Mouse (Mus musculus) forebrain, embryonic 10.5 days (tissue): ENCODE measurements around the gene Ryr1. TPM values are rescaled to one million over a fixed set of nuclear protein-coding genes. Genes with fewer than 3 reads are reported as not detected.
"Not testable (repeated sequence)": the region's sequence is repeated elsewhere in the genome, so short reads cannot be mapped to it uniquely, and the experiment has no call there.

Experiments
- DNase-seq: peaks from one replicate; pipeline ENCODE4 v3.0.0-alpha.2; 2017; ENCODE audit warnings: low spot score; ENCODE audit errors: extremely low spot score
- H3K27ac ChIP-seq: fragments of 300-500 bp; sonication (generic); 2 replicates; pipeline ENCODE4 v1.5.1; 2016; ENCODE audit warnings: mild to moderate bottlenecking
- H3K27me3 ChIP-seq: fragments of 300-500 bp; sonication (generic); 2 replicates; pipeline ENCODE4 v1.6.1; 2016; ENCODE audit warnings: mild to moderate bottlenecking; ENCODE audit not compliant: poor library complexity, severe bottlenecking
- H3K36me3 ChIP-seq: fragments of 300-500 bp; sonication (generic); replicated peaks from 2 replicates; pipeline ENCODE4 v1.6.1; 2016; ENCODE audit warnings: mild to moderate bottlenecking, moderate library complexity
- H3K4me1 ChIP-seq: fragments of 300-500 bp; sonication (generic); 2 replicates; pipeline ENCODE4 v1.6.1; 2016
- H3K4me3 ChIP-seq: fragments of 300-500 bp; sonication (generic); 2 replicates; pipeline ENCODE4 v1.5.1; 2016; ENCODE audit warnings: mild to moderate bottlenecking, moderate library complexity
- H3K9me3 ChIP-seq: fragments of 300-500 bp; sonication (generic); 2 replicates; pipeline ENCODE4 v1.6.1; 2016; ENCODE audit warnings: mild to moderate bottlenecking, moderate library complexity
- WGBS: fragments of 180-500 bp; shearing (Covaris S2); methylation state at CpG from one replicate; pipeline ENCODE4 v1.1.7; 2016; 5-methylcytosine and 5-hydroxymethylcytosine counted together
- polyA plus RNA-seq: library from polyadenylated mRNA; unstranded; fragments of >200 nt; fragmentation: Nextera tagmentation; extraction: Ambion mirVana; gene quantifications from 2 replicates; pipeline ENCODE4 v1.2.1, GENCODE M21; 2016

Gene Ryr1
- polyA plus RNA-seq, 1 experiment from 2014 or later: 1.0 TPM

DNA sequence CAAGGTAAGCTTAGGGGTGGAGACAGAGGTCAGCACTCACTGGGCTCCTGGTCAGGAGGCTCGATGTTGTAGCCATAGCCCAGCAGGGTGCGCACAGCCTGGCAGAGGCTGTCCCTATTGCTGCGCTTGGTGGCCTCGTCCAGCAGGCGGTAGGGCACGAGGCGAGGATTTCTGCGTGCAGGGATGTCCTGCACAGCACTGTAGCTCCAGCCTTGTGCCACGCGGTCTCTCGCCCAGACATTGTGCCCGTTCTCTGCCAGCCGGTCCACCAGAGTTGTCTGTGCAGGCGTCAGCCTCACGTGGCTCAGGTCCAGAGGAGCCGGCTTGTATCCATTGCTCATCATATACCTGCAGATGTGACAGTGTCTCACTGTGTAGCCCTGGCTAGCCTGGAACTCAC, 27.8 kb downstream of the Ryr1 start:
- H3K9me3 ChIP-seq: no peaks in the 10 kb centered on the region; the same call in 1 of the 2 replicates
- H3K4me3 ChIP-seq: no peak overlapping the region
- H3K36me3 ChIP-seq: 0 out of 2 replicates have a peak, but pooled peaks cover 4% of the 10 kb centered on the region
- H3K27ac ChIP-seq: no peak overlapping the region
- 0 out of 2 replicates have a peak, but pooled peaks cover 4% of the 10 kb centered on the region for H3K4me1 ChIP-seq
- H3K27me3 ChIP-seq: no peaks in the 10 kb centered on the region
- no peak for DNase-seq
- WGBS: 87% methylated on average over 16 of the region's 16 CpGs

DNA sequence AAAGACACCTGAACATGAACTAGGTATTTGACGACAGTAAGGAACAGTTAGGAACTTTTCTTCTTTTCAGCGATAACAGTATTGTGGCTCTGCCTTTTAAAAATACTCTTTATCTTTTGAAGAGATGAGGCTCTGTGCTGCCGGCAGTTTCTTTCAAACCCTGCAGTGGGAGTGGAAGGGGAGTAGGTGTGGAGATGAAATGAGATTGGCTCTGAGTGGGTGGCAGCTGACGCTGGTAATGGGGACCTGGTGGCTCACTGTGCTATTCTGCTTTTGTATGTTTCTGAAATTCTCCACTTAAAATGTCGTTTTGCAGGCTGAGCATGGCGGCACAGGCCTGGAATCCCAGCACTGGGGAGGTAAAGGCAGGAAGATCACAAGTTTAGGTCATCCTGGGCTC, 36.2 kb downstream of the Ryr1 start:
- Histone ChIP-seq H3K27me3 (no peaks in the 10 kb centered on the region), H3K36me3 (no peaks in the 10 kb centered on the region), H3K9me3 (no peaks in the 10 kb centered on the region), H3K4me3 (no peak overlapping the region), H3K4me1 (peaks cover 6% of the 10 kb centered on the region; the same call in 1 of the 2 replicates), H3K27ac (no peak overlapping the region)
- no peak for DNase-seq
- 85% methylated on average over 6 of the region's 6 CpGs for WGBS

DNA sequence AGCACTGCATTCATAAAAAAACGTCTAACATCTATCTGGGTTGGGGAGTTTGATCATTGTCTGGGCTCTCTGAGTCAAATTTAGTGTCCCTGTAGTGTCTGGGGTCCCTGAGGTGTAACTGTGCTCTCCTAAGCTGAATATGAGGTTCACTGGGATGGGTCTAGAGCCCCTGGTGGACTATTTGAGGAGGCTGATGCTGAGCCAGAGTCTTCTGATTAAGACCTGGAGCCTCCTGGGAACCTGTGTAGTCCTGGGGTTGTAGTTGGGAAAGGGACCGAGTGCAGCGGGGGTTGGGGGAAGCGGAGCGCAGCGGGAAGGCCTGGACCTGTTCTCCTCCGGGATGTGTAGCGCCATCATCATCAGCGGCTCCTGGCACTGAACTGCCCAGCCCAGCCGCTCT, 38.1 kb downstream of the Ryr1 start:
- DNase-seq: no peak

DNA sequence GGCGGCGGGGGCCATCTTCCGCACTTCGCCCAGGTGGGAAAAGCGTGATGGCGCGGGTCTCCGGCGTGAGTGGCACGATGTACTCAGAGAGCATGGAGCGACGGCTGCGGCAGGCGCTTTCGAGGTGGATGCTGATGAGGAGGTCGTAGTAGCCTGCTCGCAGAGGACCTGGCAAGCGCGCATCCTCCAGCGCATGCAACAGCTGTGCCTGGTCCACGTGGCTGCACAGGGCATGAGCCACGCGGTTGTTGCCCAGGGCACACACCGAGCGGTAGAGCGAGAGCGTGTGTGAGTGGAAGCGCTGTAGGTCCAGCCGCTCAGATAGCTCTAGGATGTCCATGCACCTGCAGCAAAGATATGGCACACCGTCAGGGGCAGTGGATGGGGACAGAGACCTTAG, 39.0 kb downstream of the Ryr1 start:
- Histone ChIP-seq H3K27ac (no peak overlapping the region), H3K27me3 (no peaks in the 10 kb centered on the region), H3K4me3 (no peak overlapping the region), H3K36me3 (no peaks in the 10 kb centered on the region), H3K4me1 (peaks cover 6% of the 10 kb centered on the region; the same call in 1 of the 2 replicates), H3K9me3 (no peaks in the 10 kb centered on the region)
- WGBS: 91% methylated on average over 30 of the region's 30 CpGs
- DNase-seq: no peak

More for the DNA sequence above, 38.1 kb downstream of the Ryr1 start:
- H3K9me3 ChIP-seq: no peaks in the 10 kb centered on the region
- 91% methylated on average over 10 of the region's 10 CpGs for WGBS
- H3K27me3 ChIP-seq: no peaks in the 10 kb centered on the region
- no peaks in the 10 kb centered on the region for H3K36me3 ChIP-seq
- H3K4me1 ChIP-seq: peaks cover 6% of the 10 kb centered on the region; the same call in 1 of the 2 replicates
- no peak overlapping the region for H3K4me3 ChIP-seq
- H3K27ac ChIP-seq: no peak overlapping the region

DNA sequence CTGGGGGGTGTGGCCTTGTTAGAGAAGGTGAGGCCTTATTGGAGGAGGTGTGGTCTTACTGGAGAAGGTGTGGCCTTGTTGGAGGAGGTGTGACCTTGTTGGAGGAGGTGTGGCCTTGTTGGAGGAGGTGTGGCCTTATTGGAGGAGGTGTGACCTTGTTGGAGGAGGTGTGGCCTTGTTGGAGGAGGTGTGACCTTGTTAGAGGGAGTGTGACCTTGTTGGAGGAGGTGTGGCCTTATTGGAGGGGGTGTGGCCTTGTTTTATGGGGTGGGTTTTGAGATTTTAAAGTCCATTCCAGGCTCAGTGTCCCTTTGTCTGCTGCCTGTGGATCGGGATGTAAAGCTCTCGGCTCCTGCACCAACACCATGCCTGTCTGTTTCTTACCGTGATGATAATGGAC, 40.6 kb downstream of the Ryr1 start:
- 90% methylated on average over 3 of the region's 3 CpGs for WGBS
- Histone ChIP-seq H3K27me3 (no peaks in the 10 kb centered on the region), H3K36me3 (no peaks in the 10 kb centered on the region), H3K9me3 (no peaks in the 10 kb centered on the region), H3K4me1 (peaks cover 6% of the 10 kb centered on the region; the same call in 1 of the 2 replicates), H3K4me3 (no peak overlapping the region), H3K27ac (no peak overlapping the region)
- no peak for DNase-seq

DNA sequence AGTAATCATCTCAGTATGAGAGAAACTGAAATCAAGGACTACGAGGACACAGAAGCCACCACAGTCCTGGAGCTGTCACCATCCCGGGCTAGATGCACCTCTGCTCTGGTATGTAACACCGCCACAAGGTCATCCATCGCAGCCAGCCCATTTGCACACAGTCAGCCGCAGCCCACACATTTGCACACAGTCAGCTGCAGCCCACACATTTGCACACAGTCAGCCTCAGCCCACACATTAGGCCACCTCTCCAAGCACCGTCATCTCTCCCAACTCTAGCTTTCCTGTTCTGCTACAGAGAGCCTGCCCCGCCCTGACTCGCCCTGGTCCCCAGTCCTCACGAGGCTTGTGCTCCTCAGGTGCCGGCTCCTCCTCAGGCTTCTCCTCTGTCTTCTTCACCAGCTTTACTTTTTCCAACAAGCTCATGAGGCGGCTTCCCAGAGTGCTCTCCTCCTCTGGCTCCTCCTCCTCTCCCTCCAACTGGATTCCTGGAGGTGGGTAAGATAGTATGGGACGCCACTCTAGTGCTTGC, 45.5 kb downstream of the Ryr1 start:
- no peaks in the 10 kb centered on the region for H3K4me1 ChIP-seq
- no peaks in the 10 kb centered on the region for H3K36me3 ChIP-seq
- no peaks in the 10 kb centered on the region for H3K9me3 ChIP-seq
- H3K27ac ChIP-seq: no peak overlapping the region
- 85% methylated on average over 12 of the region's 12 CpGs for WGBS
- H3K4me3 ChIP-seq: no peak overlapping the region
- DNase-seq: no peak
- H3K27me3 ChIP-seq: 0 out of 2 replicates have a peak, but pooled peaks cover under 1% of the 10 kb centered on the region

DNA sequence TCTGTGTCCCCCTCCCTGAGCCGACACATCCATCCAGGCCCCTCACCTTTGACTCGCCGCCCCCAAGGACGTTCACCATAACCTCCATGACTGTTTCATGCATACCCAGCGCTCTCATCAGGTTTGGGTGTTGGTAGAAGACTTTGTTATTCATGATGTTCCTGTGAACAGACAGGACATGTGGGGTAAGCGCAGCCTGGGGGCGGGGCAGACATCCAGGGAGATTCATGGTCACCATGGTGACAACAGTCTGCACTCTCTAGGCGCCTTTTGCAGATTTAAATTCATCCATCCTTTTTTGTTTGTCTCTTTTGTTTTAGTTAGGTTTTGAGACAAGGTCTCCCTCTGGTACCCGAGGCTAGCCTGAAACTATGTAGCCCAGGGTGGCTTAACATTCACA, 48.0 kb downstream of the Ryr1 start:
- DNase-seq: no peak
- peaks cover 8% of the 10 kb centered on the region for H3K4me1 ChIP-seq
- no peaks in the 10 kb centered on the region for H3K9me3 ChIP-seq
- H3K27ac ChIP-seq: no peak overlapping the region
- H3K4me3 ChIP-seq: no peak overlapping the region
- H3K27me3 ChIP-seq: peaks cover 22% of the 10 kb centered on the region
- WGBS: 79% methylated on average over 9 of the region's 9 CpGs
- no peaks in the 10 kb centered on the region for H3K36me3 ChIP-seq

DNA sequence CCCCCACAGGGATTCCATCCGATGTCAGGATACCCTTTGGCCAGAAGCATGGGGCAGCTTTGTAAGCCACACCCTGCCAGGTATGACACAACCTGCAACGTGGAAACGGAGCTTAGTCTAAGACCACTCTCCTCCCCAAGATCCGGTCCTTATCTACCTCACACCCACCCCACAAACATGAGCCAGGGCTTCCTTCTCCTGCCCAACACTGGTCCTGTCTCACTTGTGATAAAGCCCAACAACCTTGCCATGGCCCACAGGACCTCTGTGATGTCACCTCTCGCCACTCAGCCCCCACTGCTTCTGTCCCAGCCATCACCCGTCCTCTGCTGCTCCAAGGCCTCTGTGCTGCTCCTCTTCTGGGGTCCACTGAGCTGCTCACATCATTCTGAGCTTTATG, 49.8 kb downstream of the Ryr1 start:
- Histone ChIP-seq H3K27ac (no peak overlapping the region), H3K4me3 (no peak overlapping the region), H3K27me3 (peaks cover 40% of the 10 kb centered on the region), H3K4me1 (peaks cover 25% of the 10 kb centered on the region), H3K9me3 (no peaks in the 10 kb centered on the region), H3K36me3 (no peaks in the 10 kb centered on the region)
- no peak for DNase-seq
- 88% methylated on average over 6 of the region's 6 CpGs for WGBS

DNA sequence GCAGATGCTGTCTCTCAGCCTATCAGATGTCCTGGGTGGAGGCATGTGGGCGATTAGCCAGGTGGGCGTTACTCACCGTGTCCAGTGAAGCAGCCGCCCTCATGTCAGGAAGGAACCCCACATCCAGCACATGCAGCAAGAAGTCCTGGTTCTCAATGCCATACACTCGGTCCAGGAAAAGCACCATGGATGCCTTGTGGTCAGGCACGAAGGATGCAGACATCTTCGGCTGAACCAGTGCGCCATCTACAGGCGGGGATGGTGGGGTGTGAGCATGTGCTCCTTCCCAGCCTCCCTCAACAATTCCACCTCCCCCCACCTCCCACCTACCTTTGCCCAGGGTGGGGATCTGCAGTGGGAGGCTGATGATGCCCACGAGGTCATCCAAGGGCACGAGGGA, 52.3 kb downstream of the Ryr1 start:
- H3K4me3 ChIP-seq: no peak overlapping the region
- H3K27ac ChIP-seq: no peak overlapping the region
- H3K4me1 ChIP-seq: peaks cover 37% of the 10 kb centered on the region
- no peaks in the 10 kb centered on the region for H3K9me3 ChIP-seq
- WGBS: 52% methylated on average over 11 of the region's 11 CpGs
- H3K36me3 ChIP-seq: no peaks in the 10 kb centered on the region
- peak; percentile 45 for DNase-seq
- peaks cover 65% of the 10 kb centered on the region for H3K27me3 ChIP-seq

DNA sequence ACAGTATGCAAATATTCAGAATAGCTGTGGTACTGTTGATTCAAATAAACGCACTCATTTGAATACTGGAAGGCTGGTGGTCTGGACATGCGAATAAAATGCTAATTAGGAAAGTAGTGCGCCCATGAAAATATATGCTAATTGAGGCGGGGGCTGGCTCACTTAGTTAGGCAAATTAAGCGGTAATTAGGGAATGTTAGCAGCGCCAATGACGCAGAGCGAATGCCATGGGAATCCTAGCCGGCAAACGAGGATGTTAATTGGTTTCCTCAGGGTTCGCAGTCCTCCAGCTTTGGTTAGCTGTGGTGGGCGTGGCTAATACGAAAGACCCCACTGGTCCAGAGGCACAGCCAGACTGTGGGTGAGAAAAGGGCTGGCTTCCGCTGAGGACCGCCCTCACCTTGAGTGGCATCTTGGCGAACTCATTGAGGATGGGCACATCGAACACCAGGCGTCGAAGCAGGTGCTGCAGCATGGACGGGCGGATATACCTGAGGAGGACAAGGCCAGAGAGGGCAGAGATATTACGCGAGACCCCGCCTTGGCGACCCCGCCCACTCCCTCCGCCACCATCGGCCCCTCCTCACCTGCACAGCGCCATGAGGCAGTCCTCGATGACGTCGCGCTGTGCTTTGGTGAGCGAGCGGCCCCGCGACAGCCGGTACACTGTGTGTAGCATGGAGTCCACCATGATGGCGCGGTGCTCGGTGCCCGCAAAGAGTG, 53.6 kb downstream of the Ryr1 start:
- DNase-seq: peak; percentile 72
- Histone ChIP-seq H3K36me3 (no peaks in the 10 kb centered on the region), H3K4me1 (peaks cover 40% of the 10 kb centered on the region), H3K27ac (peak overlapping the region; percentile 79), H3K27me3 (peaks cover 78% of the 10 kb centered on the region), H3K9me3 (no peaks in the 10 kb centered on the region), H3K4me3 (peak overlapping the region; percentile 54)
- WGBS: 4% methylated on average over 42 of the region's 42 CpGs

DNA sequence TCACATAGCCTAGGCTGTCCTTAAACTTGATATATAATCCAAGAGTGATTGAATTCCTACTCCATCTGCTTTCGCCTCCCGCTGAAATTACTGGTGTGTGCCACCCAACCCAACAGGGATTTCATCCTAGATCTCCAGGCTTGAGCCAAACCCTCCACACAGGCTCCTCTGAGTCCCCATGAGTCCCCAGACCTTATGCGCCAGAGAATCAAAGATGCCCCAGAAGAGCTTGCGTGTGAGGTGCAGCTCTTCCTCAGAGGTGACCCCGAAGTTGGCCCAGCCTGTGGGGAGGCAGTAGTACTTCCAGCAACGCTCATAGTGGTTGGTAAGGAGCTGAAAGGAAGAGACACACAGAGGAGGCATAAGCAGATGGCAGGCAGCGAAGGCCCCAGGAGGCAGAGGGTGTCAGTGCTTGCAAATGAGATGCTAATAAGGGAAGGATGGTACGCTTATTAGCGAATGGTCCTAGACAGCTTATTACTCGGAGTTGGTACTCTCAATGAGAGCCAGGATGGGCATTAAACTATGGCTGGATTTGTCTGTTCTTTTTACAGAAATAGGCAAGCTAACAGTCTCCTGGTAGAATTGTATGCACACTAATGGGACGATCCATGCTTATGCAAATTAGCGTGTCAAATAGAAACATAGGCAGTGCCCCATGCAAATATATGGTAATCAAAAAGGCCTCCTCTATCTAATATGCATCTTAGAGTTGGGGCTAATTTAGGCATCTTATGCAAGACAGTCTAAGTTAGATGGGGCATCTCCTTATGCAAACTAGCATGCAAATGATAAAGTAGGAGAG, 54.4 kb downstream of the Ryr1 start:
- Histone ChIP-seq H3K4me3 (peak overlapping the region; percentile 54; the same call in 1 of the 2 replicates), H3K36me3 (no peaks in the 10 kb centered on the region), H3K27ac (peak overlapping the region; percentile 66; the same call in 1 of the 2 replicates), H3K4me1 (peaks cover 40% of the 10 kb centered on the region), H3K27me3 (peaks cover 84% of the 10 kb centered on the region), H3K9me3 (no peaks in the 10 kb centered on the region; the same call in 1 of the 2 replicates)
- WGBS: 77% methylated on average over 12 of the region's 12 CpGs
- no peak for DNase-seq

DNA sequence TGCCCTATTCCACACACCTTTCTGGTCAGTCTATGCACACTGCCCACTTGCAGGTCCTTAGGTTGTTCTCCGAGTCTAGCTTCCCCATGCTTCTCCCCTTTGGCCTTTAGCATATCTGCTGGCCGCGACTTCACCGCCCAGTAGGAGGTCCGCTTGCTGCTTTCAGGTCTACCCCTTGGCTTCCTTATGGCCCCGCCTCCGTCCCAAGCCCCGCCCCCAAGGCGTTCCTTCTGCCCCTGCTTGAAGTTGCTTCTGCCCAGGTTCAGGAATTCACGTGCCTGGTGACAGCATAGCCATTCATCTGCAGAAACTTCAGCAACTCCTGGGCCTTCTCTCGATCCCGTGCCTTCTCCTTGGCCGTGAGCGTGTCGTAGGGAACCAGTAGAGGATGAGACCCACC, 57.2 kb downstream of the Ryr1 start:
- 6% methylated on average over 15 of the region's 15 CpGs for WGBS
- no peak for DNase-seq

DNA sequence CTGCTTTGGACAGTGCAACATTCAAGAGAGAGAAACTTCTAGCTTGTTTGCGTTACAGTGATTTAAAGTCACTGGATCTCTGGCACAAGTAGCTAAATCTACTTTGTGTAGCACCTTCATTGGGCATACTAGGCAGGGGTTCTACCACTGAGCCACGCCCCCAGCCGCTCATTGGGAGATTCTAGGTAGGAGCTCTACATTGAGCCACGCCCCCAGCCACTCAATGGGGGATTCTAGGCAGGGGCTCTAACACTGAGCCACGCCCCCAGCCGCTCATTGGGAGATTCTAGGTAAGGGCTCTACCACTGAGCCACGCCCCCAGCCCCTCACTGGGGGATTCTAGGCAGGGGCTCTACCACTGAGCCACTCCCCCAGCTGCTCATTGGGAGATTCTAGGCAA, 61.5 kb downstream of the Ryr1 start:
- H3K4me3 ChIP-seq: not testable (repeated sequence)

More for the DNA sequence above, 57.2 kb downstream of the Ryr1 start:
- H3K9me3 ChIP-seq: peaks cover 9% of the 10 kb centered on the region; the same call in 1 of the 2 replicates
- H3K36me3 ChIP-seq: no peaks in the 10 kb centered on the region
- H3K27me3 ChIP-seq: peaks cover 70% of the 10 kb centered on the region
- peaks cover 39% of the 10 kb centered on the region for H3K4me1 ChIP-seq
- H3K27ac ChIP-seq: no peak overlapping the region
- H3K4me3 ChIP-seq: peak overlapping the region; percentile 16

More for the DNA sequence above, 61.5 kb downstream of the Ryr1 start:
- 69% methylated on average over 7 of the region's 7 CpGs for WGBS
- DNase-seq, H3K27ac ChIP-seq, H3K36me3 ChIP-seq, H3K9me3 ChIP-seq: not testable (repeated sequence)
- Histone ChIP-seq H3K27me3 (peaks cover 48% of the 10 kb centered on the region), H3K4me1 (peaks cover 17% of the 10 kb centered on the region)
